Mouse (Mus musculus) induced T-regulatory cell, adult 2 months (primary cell): ENCODE measurements around the gene Hat1.
"Not testable (repeated sequence)": the region's sequence is repeated elsewhere in the genome, so short reads cannot be mapped to it uniquely, and the experiment has no call there.

Experiments
- DNase-seq: peaks from one replicate; pipeline ENCODE4 v3.0.0-alpha.2; 2012; ENCODE audit warnings: low read depth

Gene Hat1

DNA sequence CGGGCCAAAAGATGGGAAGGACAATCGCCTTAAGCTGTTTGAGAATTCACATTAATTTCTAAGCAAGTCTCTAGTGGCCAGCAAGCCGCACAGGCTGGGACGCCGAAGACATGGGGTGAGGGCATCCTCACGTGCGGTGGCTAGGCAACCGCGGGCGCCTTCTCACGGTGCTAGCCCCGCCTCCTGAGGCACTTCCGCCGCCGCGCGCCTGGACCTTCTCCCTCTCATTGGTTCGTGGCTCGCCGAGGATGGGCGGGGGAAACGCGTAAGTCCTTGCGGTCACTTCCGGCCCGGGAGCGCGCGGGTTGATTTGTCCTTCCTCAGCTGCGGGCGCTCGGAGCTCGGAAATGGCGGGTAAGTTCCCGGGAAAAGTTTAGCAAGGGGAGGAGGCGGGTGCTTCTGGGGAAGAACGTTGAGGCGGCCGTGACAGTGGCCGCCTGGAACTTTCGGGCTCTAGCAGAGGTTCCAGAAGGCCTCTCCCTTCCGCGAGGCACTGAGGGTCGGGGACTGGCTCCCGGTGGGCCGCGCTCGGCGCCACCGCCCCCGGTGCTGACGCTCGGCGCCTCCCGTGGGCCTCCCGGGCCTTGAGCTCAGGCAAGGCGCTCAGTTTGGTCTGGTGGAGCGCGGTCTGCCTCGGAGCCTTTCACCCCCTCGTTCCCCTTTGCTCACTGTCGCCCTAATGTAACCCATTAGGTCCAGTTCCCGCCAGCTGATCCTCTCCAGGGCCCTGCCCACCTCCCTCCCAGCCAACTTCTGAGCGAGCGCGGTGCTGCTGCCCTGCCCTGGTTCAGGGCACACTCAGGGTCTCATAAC is at the start of gene Hat1:
Hat1 (plus strand) TSS at position 8 of the 813 bp plus-strand sequence.
- DNase-seq, result peak; percentile 99

GRCm38 (mm10) chr2:71340126-71340525 is 48.6 kb upstream of the Hat1 start:
- DNase-seq, result peak; percentile 24

- DNase-seq, result no peak
Observed at GRCm38 (mm10) chr2:71343884-71344640, 44.7 kb upstream of the Hat1 start.

DNA sequence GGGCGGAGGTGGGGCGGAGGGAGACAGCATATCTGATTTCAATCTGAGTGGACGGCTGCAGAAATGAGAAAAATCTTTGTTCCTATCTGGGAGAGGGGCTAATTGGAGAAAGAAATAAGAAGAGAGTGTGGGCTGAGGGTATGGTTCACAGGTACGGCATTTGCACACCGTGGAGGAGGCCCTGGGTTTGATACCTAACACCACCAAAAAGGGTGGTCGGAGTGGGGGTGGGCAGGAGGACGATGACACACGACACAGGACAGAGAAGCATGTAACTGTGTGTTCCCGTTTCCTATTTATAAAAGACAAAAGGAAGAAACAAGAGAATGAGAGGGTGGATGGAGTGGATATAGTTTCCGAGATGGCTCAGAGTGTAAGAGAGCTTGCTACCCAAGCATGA is 41.6 kb upstream of the Hat1 start:
- DNase-seq, result no peak

GRCm38 (mm10) chr2:71347732-71348490 is 40.8 kb upstream of the Hat1 start:
- DNase-seq, result no peak

GRCm38 (mm10) chr2:71349511-71349910 is 39.2 kb upstream of the Hat1 start:
- DNase-seq, result no peak

- no peak for DNase-seq
Observed at GRCm38 (mm10) chr2:71350181-71350580, 38.6 kb upstream of the Hat1 start.

- DNase-seq, result no peak
Observed at GRCm38 (mm10) chr2:71350904-71351726, 37.6 kb upstream of the Hat1 start.

DNA sequence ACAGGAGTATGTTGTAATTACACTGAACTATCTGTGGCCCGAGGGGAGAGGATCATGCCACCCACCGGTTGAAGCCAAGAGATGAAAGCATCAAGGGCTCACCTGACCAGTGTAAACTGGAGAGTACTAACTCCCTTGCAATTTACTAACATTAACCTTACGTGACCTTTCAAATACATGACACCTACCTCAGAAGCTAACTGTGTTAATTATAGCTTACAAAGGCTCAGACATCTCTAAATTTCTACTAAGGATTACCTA is 37.1 kb upstream of the Hat1 start:
- DNase-seq, result no peak

GRCm38 (mm10) chr2:71353306-71354054 is 35.3 kb upstream of the Hat1 start:
- no peak for DNase-seq

DNA sequence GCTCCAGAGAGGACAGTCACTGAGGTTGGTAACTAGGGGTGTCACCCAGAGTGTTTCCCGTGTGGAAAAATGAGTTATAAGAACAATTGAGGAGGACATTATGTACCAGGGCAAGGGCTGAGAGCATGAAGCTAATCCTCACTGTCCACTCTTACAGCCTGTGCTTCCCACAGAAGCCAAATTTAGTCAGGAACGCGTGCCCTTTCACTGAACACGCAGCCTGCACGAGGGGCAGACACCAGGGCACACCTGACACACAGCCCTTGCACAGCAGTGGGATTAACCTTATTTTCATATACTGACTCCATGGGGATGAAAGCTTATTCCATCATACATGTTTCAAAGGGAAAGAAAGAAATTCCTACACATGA is 34.7 kb upstream of the Hat1 start:
- DNase-seq, result no peak

DNA sequence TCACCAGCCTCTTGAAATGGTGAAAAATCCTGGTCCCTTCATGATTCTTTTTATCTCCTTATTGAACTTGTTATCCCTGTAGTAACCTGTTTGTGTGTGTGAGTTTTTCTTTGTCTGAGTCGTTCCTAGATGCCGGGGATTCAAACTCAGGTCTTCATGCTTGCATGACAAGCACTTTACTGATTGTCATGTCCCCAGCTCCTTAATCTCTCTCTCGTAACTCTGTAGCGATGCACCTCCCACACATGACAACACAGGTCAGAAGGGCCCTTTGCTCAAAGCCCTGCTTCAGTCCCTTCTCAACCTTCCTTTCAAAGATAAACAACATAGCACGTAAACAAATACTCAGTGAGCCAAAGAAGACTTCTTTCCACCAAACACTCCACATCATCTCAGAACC is 30.4 kb upstream of the Hat1 start:
- DNase-seq, result no peak

GRCm38 (mm10) chr2:71360192-71360591 is 28.6 kb upstream of the Hat1 start:
- peak; percentile 27 for DNase-seq

DNA sequence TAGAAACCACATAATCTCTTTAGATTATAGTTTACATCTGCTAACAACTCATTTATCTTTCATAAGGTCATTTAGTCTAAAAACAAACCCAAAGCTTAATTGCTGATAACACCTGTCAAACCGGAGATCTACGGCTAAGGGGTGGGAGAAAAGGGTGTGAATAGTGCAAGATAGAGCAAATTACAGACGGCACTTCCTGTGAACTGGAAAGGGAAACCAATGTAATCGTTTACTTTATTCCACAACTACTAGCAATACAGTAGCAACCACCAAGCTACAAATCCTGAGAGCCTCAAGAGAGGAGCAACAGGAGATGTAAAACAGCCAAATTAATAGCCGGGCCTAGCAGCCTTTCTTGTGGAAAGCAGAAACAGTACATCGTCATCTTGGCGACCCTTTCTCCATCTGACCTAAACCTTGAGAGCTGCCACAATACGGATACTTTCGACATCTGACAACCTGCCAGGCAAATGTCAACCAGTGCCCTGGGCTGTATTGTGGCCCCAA is 22.1 kb upstream of the Hat1 start:
- DNase-seq, result peak; percentile 68

- DNase-seq, result peak; percentile 91
Observed at GRCm38 (mm10) chr2:71367125-71367880, 21.5 kb upstream of the Hat1 start, which contains the start of gene Slc25a12. Slc25a12 (minus strand) TSS chr2:71367749.

DNA sequence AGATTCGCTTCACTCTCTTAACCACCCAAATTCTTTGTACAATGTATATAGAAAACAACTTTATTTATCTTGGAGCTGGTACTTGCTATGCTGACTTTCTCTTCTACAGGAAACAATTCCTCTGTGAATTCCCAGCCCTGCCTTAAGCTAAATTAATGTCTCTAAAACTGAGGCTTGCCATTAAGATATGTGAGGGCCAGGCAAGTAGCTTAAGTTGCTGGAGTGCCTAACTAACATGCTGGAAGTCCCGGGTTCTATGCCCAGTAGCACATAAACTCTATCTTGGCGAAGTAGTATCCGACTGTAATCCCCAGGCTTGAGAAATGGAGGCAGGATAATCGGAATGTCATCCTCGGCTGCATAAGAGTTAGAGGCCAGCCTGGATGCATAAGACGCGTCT is 20.7 kb upstream of the Hat1 start:
- DNase-seq, result no peak

GRCm38 (mm10) chr2:71371790-71372189 is 17.0 kb upstream of the Hat1 start:
- no peak for DNase-seq

DNA sequence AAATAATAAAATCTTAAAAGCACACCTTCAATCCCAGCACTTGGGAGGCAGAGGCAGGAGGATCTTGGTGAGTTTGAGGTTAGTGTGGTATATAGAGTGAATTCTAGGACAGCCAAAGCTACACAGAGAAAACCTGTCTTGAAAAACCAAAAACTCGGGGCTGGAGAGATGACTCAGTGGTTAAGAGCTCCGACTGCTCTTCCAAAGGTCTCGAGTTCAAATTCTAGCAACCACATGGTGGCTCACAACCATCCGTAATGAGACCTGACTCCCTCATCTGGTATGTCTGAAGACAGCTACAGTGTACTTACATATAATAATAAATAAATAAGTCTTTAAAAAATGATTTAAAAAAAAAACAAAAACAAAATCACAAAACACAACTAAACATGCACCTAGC is 16.5 kb upstream of the Hat1 start:
- not testable (repeated sequence) for DNase-seq

DNA sequence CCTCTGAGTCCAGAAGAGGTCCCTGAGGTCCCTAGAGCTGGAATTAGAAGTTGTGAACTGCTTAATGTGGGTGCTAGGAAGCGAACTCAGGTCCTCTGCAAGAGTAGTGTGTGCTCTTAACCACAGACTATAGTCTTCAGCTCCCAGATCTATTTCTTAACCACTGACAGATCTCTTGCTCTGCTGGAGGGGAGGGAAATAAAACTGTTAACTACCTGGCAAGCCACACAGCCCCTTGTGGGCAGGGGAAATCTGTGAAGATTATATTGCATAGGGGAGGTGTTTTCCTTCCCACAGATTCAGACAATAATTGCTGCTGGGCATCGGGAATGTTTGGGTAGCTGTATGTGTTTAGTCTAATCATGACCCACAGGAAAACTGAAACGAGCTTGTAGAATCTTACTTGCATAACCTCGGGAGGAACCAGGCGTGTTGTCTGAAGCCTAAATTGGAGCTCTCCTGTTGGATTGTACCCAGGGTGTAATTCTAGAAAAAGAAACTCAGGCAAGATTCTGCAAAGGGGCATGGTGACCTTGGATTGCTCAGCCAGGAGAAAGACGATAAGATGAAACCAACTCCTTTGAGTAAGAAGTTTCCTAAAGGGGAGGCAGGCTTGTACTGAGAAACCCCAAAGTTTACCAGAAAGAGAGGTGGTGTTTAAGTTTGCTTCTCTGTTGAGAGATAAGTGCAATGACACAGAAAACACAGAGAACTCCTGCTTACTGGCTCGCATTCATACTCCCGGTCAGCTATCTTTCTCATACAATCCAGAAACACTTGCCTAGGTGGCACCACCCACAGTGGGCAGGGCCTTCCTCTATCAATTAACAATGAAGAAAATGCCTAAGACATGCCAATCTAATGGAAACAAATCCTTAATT is 14.2 kb upstream of the Hat1 start:
- no peak for DNase-seq
